ENCODE assay signal across 17 mouse cellular contexts in the genomic region with DNA sequence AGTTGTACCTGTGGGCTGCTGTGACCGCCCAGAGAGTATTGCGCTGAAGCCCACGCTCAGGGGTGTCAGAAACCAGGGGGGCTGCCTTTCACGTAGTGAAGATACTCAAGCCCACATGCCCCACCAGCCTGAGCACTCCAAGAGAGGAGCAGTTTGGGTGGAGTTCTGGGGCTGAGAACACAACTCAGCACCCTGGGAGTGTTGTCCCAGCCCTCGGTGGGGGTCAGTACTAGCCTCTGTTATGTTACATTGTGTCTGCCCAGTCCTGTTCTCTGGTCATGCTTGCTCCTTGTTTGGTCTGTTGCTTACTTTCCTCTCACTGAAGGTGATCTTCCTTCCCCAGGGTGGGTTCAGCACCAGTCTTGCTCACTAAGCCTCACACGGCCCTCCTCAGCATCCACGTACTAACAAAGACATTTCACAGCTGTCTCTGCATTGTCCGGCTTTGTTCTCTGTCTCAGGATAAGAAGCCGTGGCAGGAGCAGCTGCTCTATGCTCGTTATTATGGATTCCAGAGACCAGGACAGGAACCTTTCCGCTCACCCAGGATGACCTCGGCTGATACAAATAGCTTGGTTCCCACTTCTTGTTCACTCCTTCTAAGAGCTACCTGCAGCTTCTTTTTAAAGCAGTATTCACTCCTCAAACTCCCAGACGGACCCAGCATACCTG. TPM values are rescaled to one million over a fixed set of nuclear protein-coding genes. Genes with fewer than 3 reads are reported as not detected.
A peak's percentile ranks its signal among the peaks of the same experiment; 100 is the strongest.
DNase-seq lines count a peak whose midpoint lies in the region; ATAC-seq and TF ChIP-seq lines count a peak whose summit lies in the region.
"Had no signal": no experiment of that assay in that cellular context is flagged by ENCODE, and none has a peak within 500 bp of the region (broad histone marks: within the 10 kb centered on the region; RNA-seq: fewer than 3 reads in every experiment).

No protein-coding gene starts in this region.

- H3K4me2 ChIP-seq in midbrain, embryonic 12.5 days (replicated peaks), result no peak overlapping the region
- no peak overlapping the region for H3K4me2 ChIP-seq in midbrain, postnatal 0 days (ENCODE audit: low read depth, low read length, poor library complexity, severe bottlenecking)
- H3K4me2 ChIP-seq in hindbrain, embryonic 13.5 days, result no peak overlapping the region
- H3K4me2 ChIP-seq in neural tube, embryonic 11.5 days (ENCODE audit: low read depth), result no peak overlapping the region
- H3K4me2 ChIP-seq: heart, embryonic 15.5 days; hindbrain, embryonic 15.5 days; lung, embryonic 14.5 days had no signal

- 45% methylated on average over 13 of the region's 13 CpGs for WGBS in midbrain, embryonic 12.5 days
- WGBS in midbrain, postnatal 0 days, result 44% methylated on average over 13 of the region's 13 CpGs
- 48% methylated on average over 13 of the region's 13 CpGs for WGBS in hindbrain, embryonic 13.5 days
- 55% methylated on average over 13 of the region's 13 CpGs for WGBS in neural tube, embryonic 11.5 days

- ATAC-seq in midbrain, embryonic 12.5 days (ENCODE audit: low FRiP score, low read depth), result peak; percentile 58; the same call in 1 of the 2 replicates
- ATAC-seq in midbrain, postnatal 0 days (ENCODE audit: low FRiP score), result no peak
- peak; percentile 11; the same call in 1 of the 2 replicates for ATAC-seq in hindbrain, embryonic 13.5 days (ENCODE audit: low FRiP score)
- ATAC-seq in neural tube, embryonic 11.5 days (ENCODE audit: insufficient read depth, low FRiP score, low TSS enrichment), result no peak

- no peaks in the 10 kb centered on the region for H3K27me3 ChIP-seq in midbrain, embryonic 12.5 days
- no peaks in the 10 kb centered on the region for H3K27me3 ChIP-seq in midbrain, postnatal 0 days (ENCODE audit: insufficient read depth, low read length)
- no peaks in the 10 kb centered on the region for H3K27me3 ChIP-seq in hindbrain, embryonic 13.5 days
- H3K27me3 ChIP-seq in neural tube, embryonic 11.5 days (ENCODE audit: control insufficient read depth, insufficient read depth, low read length), result no peaks in the 10 kb centered on the region
- H3K27me3 ChIP-seq: heart, embryonic 15.5 days; hindbrain, embryonic 15.5 days had no signal

- intact Hi-C loops in gastrocnemius, adult 2 months (cut with DNase I), result no loop called here
- intact Hi-C loops in gastrocnemius, postnatal 36 days (cut with DNase I), result no loop called here

- H3K4me1 ChIP-seq in midbrain, embryonic 12.5 days, result peaks cover 21% of the 10 kb centered on the region
- H3K4me1 ChIP-seq in midbrain, postnatal 0 days (ENCODE audit: insufficient read depth, low read length), result no peaks in the 10 kb centered on the region
- H3K4me1 ChIP-seq in hindbrain, embryonic 13.5 days (replicated peaks), result peaks cover 18% of the 10 kb centered on the region; the same call in 1 of the 2 replicates
- H3K4me1 ChIP-seq in neural tube, embryonic 11.5 days (ENCODE audit: control insufficient read depth, insufficient read depth, low read length), result peaks cover 13% of the 10 kb centered on the region
- H3K4me1 ChIP-seq: hindbrain, embryonic 15.5 days had no signal

- H3K4me3 ChIP-seq in gastrocnemius, adult 2 months, result no peak overlapping the region
- no peak overlapping the region for H3K4me3 ChIP-seq in midbrain, embryonic 12.5 days
- H3K4me3 ChIP-seq in midbrain, postnatal 0 days (ENCODE audit: low read depth, low read length), result no peak overlapping the region
- no peak overlapping the region for H3K4me3 ChIP-seq in hindbrain, embryonic 13.5 days
- no peak overlapping the region for H3K4me3 ChIP-seq in neural tube, embryonic 11.5 days (ENCODE audit: low read depth, low read length)
- H3K4me3 ChIP-seq: heart, embryonic 15.5 days; hindbrain, embryonic 15.5 days had no signal

- H3K9ac ChIP-seq in midbrain, embryonic 12.5 days (replicated peaks), result 0 out of 2 replicates have a peak overlapping the region, but pooled peaks have one; percentile 11
- no peak overlapping the region for H3K9ac ChIP-seq in midbrain, postnatal 0 days (replicated peaks; ENCODE audit: low read length, poor library complexity, severe bottlenecking)
- H3K9ac ChIP-seq in hindbrain, embryonic 13.5 days, result no peak overlapping the region
- H3K9ac ChIP-seq in neural tube, embryonic 11.5 days (ENCODE audit: low read length), result no peak overlapping the region
- H3K9ac ChIP-seq: heart, embryonic 15.5 days; hindbrain, embryonic 15.5 days; lung, embryonic 14.5 days had no signal

- H3K27ac ChIP-seq in gastrocnemius, adult 2 months, result peak overlapping the region; percentile 31
- peak overlapping the region; percentile 46; the same call in 1 of the 2 replicates for H3K27ac ChIP-seq in midbrain, embryonic 12.5 days (replicated peaks)
- H3K27ac ChIP-seq in midbrain, postnatal 0 days (ENCODE audit: low read depth, low read length), result no peak overlapping the region
- no peak overlapping the region for H3K27ac ChIP-seq in hindbrain, embryonic 13.5 days
- no peak overlapping the region for H3K27ac ChIP-seq in neural tube, embryonic 11.5 days (ENCODE audit: low read depth, low read length)
- H3K27ac ChIP-seq: heart, embryonic 15.5 days; hindbrain, embryonic 15.5 days had no signal

- TF ChIP-seq CTCF in gastrocnemius, adult 2 months (IDR thresholded peaks at IDR 0.05), result no peak
- no peak for TF ChIP-seq CTCF in midbrain, postnatal 0 days (IDR thresholded peaks at IDR 0.05)

- H3K9me3 ChIP-seq in midbrain, embryonic 12.5 days, result no peaks in the 10 kb centered on the region
- H3K9me3 ChIP-seq in midbrain, postnatal 0 days (ENCODE audit: low read length), result no peaks in the 10 kb centered on the region
- no peaks in the 10 kb centered on the region for H3K9me3 ChIP-seq in hindbrain, embryonic 13.5 days
- no peaks in the 10 kb centered on the region for H3K9me3 ChIP-seq in neural tube, embryonic 11.5 days (ENCODE audit: control insufficient read depth, low read length)
- H3K9me3 ChIP-seq: heart, embryonic 15.5 days; hindbrain, embryonic 15.5 days had no signal

- no peaks in the 10 kb centered on the region for H3K36me3 ChIP-seq in midbrain, embryonic 12.5 days
- peaks cover 3% of the 10 kb centered on the region; the same call in 1 of the 2 replicates for H3K36me3 ChIP-seq in midbrain, postnatal 0 days (ENCODE audit: insufficient read depth, low read length)
- peaks cover 12% of the 10 kb centered on the region for H3K36me3 ChIP-seq in hindbrain, embryonic 13.5 days
- H3K36me3 ChIP-seq in neural tube, embryonic 11.5 days (ENCODE audit: control insufficient read depth, insufficient read depth, low read length), result no peaks in the 10 kb centered on the region
- H3K36me3 ChIP-seq: hindbrain, embryonic 15.5 days had no signal

- no peak for DNase-seq in gastrocnemius, adult 2 months
- no peak for DNase-seq in gastrocnemius, postnatal 36 days
- no peak for DNase-seq in midbrain, postnatal 0 days (ENCODE audit: low spot score)
- DNase-seq in neural tube, embryonic 11.5 days (ENCODE audit: low spot score), result peak; percentile 35
- DNase-seq in lung, postnatal 14 days, result no peak
- DNase-seq in kidney, postnatal 10 days, result no peak
- DNase-seq: B cell, adult 2 months; cerebellum, adult 11-12 months; gastrocnemius, postnatal 14 days; kidney, adult 2 months; kidney, postnatal 4 days; lung, embryonic 14.5 days; right cerebral cortex, postnatal 4 days had no signal

RNA-seq across cellular contexts. Expression of a gene that starts 13.4 kb away (rescaled TPM):
- total RNA-seq in gastrocnemius, adult 2 months (2021), result 1 to 10 TPM; 2.9 to 6.6 TPM
- 1 to 10 TPM; 6.9 to 8.2 TPM for total RNA-seq in gastrocnemius, postnatal 36 days (2021)
- polyA plus RNA-seq in midbrain, embryonic 12.5 days (2016; fragmentation: Nextera tagmentation; extraction: Ambion mirVana), result 4.0 and 4.9 TPM in 2 replicates
- 5.9 and 6.1 TPM in 2 replicates for total RNA-seq in midbrain, postnatal 0 days (2014; rRNA removed)
- polyA plus RNA-seq in midbrain, postnatal 0 days (2015; fragmentation: Nextera tagmentation; extraction: Ambion mirVana), result 3.1 and 3.5 TPM in 2 replicates
- polyA plus RNA-seq in hindbrain, embryonic 13.5 days (2015; fragmentation: Nextera tagmentation; extraction: Ambion mirVana), result 5.2 and 6.1 TPM in 2 replicates
- 9.6 and 11.4 TPM in 2 replicates for polyA plus RNA-seq in neural tube, embryonic 11.5 days (2014; fragmentation: Nextera tagmentation; extraction: Ambion mirVana)

Comparison
In these comparisons a context has a peak if more than half of its experiments do, and no peak if none do; other contexts are left out.
1. H3K27ac ChIP-seq: peak in gastrocnemius, adult 2 months (single experiment) and midbrain, embryonic 12.5 days (single experiment); none in midbrain, postnatal 0 days (single experiment), hindbrain, embryonic 13.5 days (single experiment) and neural tube, embryonic 11.5 days (single experiment).
2. ATAC-seq: peak in midbrain, embryonic 12.5 days (single experiment) and hindbrain, embryonic 13.5 days (single experiment); none in midbrain, postnatal 0 days (single experiment) and neural tube, embryonic 11.5 days (single experiment).